Mouse (Mus musculus): ENCODE results near the gene Neurl3.
A peak's percentile ranks its signal among the peaks of the same experiment; 100 is the strongest.

The Neurl3 gene

GRCm38 (mm10) chr1:36274455-36274854, at the start of gene Neurl3:
TSS of gene Neurl3 (minus strand) at chr1:36274679.
- no peak for DNase-seq

GRCm38 (mm10) chr1:36323746-36324448, 49.4 kb upstream of the Neurl3 start:
- DNase-seq: peak; percentile 57 to 67

GRCm38 (mm10) chr1:36323076-36323475, 48.6 kb upstream of the Neurl3 start:
- no peak for DNase-seq

- DNase-seq: peak; percentile 35 to 55
These were observed 47.5 kb upstream of the Neurl3 start for GRCm38 (mm10) chr1:36321829-36322573.

GRCm38 (mm10) chr1:36321164-36321563, 46.7 kb upstream of the Neurl3 start:
- DNase-seq: peak; percentile 70 to 73

GRCm38 (mm10) chr1:36315776-36316100, 41.3 kb upstream of the Neurl3 start:
- no peak for DNase-seq

GRCm38 (mm10) chr1:36314959-36315775, 40.7 kb upstream of the Neurl3 start:
- no peak for DNase-seq

GRCm38 (mm10) chr1:36309498-36309901, 35.0 kb upstream of the Neurl3 start:
- peak in 1 of 2 experiments; percentile 40 for DNase-seq

GRCm38 (mm10) chr1:36308966-36309475, 34.5 kb upstream of the Neurl3 start:
- peak in 1 of 2 experiments; percentile 10 for DNase-seq

GRCm38 (mm10) chr1:36308451-36308901, 34.0 kb upstream of the Neurl3 start:
- DNase-seq: peak in 1 of 2 experiments; percentile 38

- DNase-seq: peak; percentile 86 to 92
These were observed 33.2 kb upstream of the Neurl3 start, which contains the start of gene Arid5a for GRCm38 (mm10) chr1:36307495-36308280. TSS of gene Arid5a (plus strand) at chr1:36307733.

GRCm38 (mm10) chr1:36307121-36307494, 32.6 kb upstream of the Neurl3 start:
- no peak for DNase-seq

GRCm38 (mm10) chr1:36306120-36306519, 31.6 kb upstream of the Neurl3 start:
- DNase-seq: no peak

- no peak for DNase-seq
These were observed 30.3 kb upstream of the Neurl3 start for GRCm38 (mm10) chr1:36304764-36305163.

GRCm38 (mm10) chr1:36303381-36304320, 29.2 kb upstream of the Neurl3 start:
- DNase-seq: peak; percentile 65 to 78

- no peak for DNase-seq
These were observed 28.5 kb upstream of the Neurl3 start for GRCm38 (mm10) chr1:36302957-36303356.

- DNase-seq: peak in 1 of 2 experiments; percentile 2
These were observed 27.8 kb upstream of the Neurl3 start for GRCm38 (mm10) chr1:36302273-36302672.

GRCm38 (mm10) chr1:36300486-36300885, 26.0 kb upstream of the Neurl3 start:
- no peak for DNase-seq

- no peak for DNase-seq
These were observed 25.2 kb upstream of the Neurl3 start for GRCm38 (mm10) chr1:36299676-36300075.

GRCm38 (mm10) chr1:36299126-36299525, 24.6 kb upstream of the Neurl3 start:
- DNase-seq: peak in 1 of 2 experiments; percentile 3

- DNase-seq: peak in 1 of 2 experiments; percentile 7
These were observed 23.6 kb upstream of the Neurl3 start for GRCm38 (mm10) chr1:36298107-36298506.

Data from cerebellum, postnatal 25 days (tissue).